Mouse (Mus musculus): ENCODE results near the gene Col4a2.

Col4a2 gene

DNA sequence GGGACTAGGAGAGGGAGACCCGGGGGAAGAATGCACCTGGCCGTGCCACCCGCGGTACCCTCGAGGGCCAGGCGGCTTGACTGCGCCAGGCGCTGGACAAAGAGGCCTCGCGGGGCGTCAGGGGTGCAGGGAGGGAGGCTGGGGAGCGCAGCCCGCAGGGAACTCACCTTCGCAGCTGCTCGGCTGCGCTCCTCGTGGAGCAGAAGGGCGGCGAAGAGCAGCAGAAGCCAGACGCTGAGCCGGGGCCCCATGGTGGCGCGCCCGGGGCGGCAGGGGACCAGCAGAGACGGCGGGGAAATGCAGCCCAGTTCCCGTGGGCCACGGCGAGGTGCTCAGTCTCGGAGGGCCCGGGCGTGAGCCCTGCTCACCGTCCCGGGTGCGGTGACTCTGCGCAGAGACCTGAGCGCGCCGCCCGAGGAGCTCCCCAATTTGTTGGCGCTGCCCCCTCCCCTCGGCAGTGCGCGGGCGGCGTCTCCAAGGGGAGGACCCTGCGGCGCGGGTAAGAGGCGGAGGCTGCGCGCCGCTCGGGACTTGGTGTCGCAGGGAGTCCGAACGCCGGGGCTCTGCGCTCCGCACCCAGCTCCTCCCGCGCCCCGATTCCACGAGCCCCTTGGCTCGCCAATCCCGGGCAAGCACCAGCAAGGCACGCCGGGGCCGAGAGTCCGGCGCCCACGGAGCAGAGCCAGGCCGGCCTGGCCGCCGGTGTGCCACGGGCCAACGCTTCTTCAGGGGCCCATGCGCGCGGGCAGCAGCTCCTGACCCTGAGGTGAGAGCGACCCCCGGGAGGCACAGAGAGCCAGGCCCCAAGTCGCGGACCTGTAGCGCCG is at the start of gene Col4a2, which contains the start of gene Col4a1:
Gene Col4a2 (plus strand): TSS at position 457 of the 827 bp plus-strand sequence.
Gene Col4a1 (minus strand): TSS at position 478 of the 827 bp plus-strand sequence.
- DNase-seq (ENCODE audit: extremely low read depth, low read depth, low spot score): no peak

DNA sequence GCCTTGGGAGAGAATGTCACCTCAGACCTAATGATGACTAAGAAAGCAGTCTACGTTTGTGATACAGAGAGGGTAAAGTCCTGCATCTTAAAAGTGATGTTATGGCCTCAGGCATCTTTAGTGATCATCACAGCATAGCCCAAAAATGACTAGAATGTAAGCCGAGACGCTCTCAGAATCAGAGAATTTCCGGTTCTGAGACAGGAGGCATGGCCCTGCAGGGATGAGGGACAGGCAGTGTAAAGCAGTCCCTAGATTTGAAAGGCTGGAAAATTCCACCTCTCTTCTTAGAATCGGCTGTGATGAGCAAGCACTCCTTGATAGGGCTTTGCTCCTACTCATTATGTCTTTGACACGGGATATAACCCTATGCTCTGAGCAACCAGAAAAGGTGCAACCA is 48.8 kb upstream of the Col4a2 start:
- no peak for DNase-seq (ENCODE audit: extremely low read depth, low read depth, low spot score)

DNA sequence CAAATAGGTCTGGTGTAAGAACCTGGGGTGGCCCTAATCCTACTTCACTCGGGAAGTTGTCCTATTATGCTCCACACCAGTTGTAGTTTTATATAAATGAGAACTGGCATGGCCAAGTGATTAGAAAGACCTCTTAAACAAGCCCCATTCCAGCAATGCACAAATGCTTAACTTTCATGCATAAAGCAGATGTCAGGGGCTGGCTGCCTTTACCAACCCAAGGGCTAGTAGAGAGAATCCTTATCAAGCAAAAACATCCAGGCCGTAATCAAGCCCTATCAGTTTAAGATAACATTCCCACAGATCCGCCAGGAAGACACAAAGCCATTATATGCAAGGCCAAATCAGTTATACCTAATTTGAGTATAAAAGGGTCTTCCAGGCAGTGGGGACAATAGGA is 46.6 kb upstream of the Col4a2 start:
- DNase-seq (ENCODE audit: extremely low read depth, low read depth, low spot score): no peak

DNA sequence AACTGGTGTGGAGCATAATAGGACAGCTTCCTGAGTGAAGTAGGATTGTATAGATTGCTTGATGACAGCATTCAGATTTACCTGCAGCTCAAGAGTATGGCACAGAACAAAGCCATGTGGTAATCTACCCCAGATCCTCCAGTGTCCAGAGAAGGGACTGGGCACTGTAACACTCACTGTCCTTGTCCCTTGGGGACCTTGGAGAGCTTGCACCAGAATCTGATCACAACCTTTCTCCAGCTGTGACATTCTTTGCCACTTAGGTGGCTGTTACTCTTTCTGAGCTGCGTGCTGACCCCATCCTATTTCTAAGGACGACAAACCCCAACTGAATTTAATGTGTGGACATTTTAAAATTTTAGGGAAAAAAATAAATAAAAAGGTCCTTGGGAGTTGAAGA is 46.1 kb upstream of the Col4a2 start:
- DNase-seq (ENCODE audit: extremely low read depth, low read depth, low spot score): no peak

DNA sequence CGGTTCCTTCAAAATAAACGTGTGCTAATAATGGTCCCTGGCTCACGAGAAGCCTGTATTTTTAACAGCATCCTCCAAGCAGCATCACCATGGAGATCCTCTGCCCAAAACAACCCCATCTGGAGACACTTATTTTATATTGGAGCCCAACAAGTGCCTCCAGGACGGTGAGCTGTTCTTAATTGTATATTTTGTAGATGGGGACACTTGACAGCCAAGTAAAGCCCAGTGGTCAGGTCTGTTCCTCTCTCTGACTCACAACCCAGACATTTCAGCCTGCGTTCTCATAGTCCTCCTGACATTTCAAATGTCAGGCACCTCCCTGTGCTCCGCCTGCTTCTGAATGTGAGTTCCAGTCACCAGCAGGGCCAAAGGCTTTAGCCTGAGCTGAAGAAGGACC is 43.9 kb upstream of the Col4a2 start:
- no peak for DNase-seq (ENCODE audit: extremely low read depth, low read depth, low spot score)

DNA sequence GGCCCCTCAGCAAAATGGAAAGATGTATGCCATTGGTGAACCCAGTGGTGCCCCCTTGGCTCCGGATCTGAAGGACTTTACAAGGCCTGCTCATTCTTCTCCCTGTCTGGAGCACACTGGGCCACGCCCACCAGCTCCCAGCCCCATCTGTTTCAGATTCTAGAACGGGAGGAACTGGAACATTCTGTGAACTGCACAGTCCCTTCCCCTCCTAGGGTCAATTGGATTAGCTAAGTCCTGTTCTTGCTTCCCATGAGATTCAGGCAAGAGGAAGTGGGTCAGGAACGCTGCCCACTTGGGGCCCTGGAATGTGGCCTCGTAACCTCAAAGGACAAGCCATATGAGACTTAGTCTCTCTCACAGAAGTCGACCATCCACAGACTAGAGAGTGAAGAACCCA is 41.8 kb upstream of the Col4a2 start:
- DNase-seq (ENCODE audit: extremely low read depth, low read depth, low spot score): no peak

DNA sequence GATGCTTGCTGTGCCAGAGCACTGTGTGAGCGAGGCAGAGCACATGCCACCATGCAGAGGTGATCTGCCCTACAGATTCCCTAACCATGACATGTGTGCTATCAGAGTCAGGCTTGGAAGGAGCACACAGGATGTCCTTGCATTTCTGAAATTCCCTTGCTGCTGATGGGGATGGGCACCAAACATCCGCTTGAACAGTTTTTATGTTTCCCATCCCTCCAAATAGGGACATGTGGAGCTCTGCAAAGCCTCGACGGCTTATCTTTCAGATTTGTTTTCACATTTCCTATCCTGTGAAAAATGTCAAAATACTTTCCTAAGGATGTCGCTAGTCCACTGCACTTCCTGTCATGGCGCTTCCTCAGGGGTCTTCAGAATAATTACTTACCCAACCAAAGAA is 40.4 kb upstream of the Col4a2 start:
- no peak for DNase-seq (ENCODE audit: extremely low read depth, low read depth, low spot score)

GRCm38 (mm10) chr8:11273506-11274158 is 39.0 kb upstream of the Col4a2 start:
- DNase-seq (ENCODE audit: extremely low read depth, low read depth, low spot score): no peak

GRCm38 (mm10) chr8:11274415-11274814 is 38.2 kb upstream of the Col4a2 start:
- DNase-seq (ENCODE audit: extremely low read depth, low read depth, low spot score): no peak

DNA sequence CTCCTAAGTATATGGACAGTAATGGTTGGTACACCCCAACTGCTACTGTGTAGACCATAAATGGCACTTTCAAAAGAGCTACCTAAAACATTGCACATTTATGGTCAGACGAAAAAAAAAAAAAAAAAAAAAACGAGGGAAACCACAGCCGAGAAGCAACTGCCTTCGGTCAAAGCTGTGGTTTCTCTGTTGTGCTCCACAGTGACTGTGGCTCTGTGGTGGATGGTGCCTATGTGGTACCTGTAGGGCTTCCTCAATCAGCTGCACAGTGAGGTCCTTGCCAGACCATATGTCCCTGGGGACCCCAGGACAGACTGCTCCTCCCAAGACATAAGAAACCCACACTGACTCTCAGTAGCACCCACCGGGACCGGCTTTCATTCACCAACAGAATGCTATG is 36.3 kb upstream of the Col4a2 start:
- no peak for DNase-seq (ENCODE audit: extremely low read depth, low read depth, low spot score)

DNA sequence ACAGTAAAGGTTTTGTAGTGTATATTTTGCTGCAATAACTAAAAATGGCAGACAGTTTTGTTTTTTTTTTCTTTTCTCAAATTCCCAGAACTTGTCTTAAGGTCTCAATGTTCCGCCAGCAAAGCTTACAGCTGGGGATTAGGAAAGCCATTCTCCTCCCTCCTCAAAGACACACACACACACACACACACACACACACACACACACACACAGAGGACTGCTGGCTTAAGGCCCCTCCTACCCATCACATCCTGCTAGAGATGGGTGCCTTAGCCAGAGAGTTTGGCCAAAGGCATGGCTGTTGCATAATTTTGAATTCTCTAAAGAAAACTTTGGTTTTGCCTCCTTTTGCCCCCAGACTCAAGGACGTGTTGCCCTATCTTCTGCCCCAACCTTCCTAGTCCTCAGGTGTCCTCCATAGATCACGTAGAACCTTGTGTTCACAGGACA is 35.0 kb upstream of the Col4a2 start:
- no peak for DNase-seq (ENCODE audit: extremely low read depth, low read depth, low spot score)

DNA sequence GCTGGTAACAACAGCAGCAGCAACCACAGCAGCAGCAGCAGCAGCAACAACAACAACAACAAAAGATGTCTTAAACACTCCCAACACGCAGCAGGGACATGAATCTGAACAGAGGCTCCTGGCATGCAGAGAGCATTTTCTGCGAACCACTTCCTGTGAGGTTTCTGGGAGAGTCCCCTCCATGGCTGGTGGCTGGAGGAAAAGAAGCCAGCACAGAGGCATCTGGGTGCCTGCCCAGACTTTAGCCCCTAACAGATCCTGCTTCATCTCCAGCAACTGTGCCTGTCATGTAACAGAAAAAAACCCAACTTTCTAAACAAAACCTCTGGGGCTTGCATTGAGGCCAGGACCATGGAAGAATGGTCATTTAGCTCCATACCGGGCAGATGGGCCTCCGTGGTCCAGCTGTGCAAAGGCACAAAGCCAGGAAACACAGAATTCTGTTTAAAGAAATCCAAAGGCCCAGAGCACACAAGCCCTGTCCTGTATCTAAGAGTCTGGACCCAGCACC is 34.4 kb upstream of the Col4a2 start:
- no peak for DNase-seq (ENCODE audit: extremely low read depth, low read depth, low spot score)

GRCm38 (mm10) chr8:11279296-11279826 is 33.2 kb upstream of the Col4a2 start:
- DNase-seq (ENCODE audit: extremely low read depth, low read depth, low spot score): no peak

DNA sequence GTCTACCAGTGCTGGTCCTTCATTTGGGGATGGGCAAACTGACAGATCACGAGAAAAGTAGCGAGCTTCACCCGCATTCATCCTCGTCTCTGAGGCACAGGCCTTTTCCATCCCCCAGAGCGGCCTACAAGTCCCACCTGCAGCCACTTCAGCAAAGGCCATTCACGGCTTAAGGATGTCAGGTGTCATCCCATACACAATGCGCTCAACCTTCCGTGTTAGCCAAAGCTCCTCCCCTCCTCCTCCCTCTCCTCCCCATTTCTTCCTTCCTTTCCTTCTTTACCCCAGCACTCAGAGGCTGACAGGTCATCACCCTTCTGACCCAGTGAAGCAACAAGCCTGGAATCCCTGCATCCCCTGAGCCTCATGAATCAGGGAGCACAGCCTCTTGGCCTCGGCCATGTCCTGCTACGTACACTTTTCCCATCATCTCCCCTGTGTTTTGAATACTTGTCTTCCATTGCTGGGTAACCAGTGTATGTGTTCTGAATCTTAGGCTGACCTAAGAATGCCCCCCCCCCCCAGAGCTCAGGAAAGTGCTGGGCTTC is 31.8 kb upstream of the Col4a2 start:
- DNase-seq (ENCODE audit: extremely low read depth, low read depth, low spot score): no peak

GRCm38 (mm10) chr8:11282139-11282538 is 30.5 kb upstream of the Col4a2 start:
- no peak for DNase-seq (ENCODE audit: extremely low read depth, low read depth, low spot score)

DNA sequence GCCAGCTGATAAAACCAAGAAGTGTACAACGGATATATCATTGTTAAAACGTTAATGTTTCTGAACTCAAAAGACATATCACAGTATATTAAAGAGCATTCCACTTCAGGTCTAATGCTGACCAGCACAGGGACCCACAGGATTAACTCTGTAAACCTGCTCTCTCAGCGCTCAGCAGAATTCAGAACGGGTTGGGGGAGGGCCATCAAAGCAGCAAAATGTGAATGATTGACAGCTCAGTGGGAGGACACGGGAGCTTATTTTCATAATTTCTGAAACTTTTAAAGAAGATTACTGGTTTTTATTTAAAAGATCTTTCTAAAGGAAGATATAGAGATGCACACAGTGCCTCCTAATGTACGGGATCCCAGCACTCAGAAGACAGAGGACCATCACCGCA is 29.9 kb upstream of the Col4a2 start:
- no peak for DNase-seq (ENCODE audit: extremely low read depth, low read depth, low spot score)

- no peak for DNase-seq (ENCODE audit: extremely low read depth, low read depth, low spot score)
Observed at GRCm38 (mm10) chr8:11283217-11283616, 29.4 kb upstream of the Col4a2 start.

DNA sequence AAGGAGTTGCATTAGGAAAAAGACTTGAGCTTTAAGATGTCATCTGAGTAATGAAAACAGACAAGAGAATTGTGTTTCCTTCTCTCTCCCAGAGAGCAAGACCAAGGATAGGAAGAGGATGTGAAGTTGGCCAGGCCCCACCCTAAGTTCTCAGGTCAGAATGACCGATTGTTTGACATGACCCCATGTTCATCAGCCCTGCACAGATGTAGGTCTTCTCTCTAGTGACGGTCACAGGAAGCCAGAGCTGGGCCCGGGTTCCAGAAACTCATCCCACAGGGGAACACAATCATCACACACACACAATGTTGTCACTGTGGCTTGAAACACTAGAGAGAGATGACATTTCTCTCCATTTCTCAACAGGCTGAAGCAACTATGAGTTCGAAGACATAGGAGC is 27.2 kb upstream of the Col4a2 start:
- DNase-seq (ENCODE audit: extremely low read depth, low read depth, low spot score): no peak

- no peak for DNase-seq (ENCODE audit: extremely low read depth, low read depth, low spot score)
Observed at GRCm38 (mm10) chr8:11287139-11287538, 25.5 kb upstream of the Col4a2 start.

DNA sequence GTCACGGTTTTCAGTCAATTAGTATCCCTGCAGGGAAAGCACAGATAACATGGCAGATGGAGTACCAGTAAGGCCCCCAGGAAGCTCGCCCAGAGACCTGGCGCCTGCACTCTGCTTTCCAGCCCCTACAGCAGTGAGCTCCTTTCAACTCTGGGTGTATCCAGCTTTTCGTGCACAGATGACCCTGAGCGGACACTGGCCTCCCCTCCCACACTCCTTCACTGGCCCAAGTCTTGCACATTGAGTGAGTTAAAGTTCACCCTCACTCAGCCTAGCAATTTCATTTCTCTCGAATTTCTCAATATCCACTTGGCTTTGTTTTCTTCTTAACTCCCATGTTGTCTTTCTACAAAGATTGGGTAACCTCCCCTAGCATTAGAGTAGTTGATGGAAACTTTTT is 24.3 kb upstream of the Col4a2 start:
- DNase-seq (ENCODE audit: extremely low read depth, low read depth, low spot score): no peak

DNA sequence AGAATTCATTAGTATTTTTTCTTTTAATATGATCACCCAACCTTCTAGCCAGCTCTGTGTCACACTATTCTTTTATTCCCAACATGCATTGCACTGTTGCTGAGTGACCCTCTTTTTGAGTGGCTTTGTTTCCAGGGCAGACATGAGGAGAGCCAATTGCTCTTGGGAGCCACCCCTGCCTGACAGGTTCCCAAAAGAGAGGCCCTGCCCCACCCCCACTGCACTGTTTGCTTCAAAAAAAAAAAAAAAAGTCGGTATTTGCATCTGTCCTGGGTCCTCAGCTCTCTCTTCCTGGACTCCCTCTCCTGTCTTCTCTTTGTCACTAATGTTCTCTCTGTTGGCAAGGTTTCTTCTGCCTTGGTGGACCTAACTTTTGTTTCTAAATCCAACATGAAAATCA is 22.1 kb upstream of the Col4a2 start:
- no peak for DNase-seq (ENCODE audit: extremely low read depth, low read depth, low spot score)

DNA sequence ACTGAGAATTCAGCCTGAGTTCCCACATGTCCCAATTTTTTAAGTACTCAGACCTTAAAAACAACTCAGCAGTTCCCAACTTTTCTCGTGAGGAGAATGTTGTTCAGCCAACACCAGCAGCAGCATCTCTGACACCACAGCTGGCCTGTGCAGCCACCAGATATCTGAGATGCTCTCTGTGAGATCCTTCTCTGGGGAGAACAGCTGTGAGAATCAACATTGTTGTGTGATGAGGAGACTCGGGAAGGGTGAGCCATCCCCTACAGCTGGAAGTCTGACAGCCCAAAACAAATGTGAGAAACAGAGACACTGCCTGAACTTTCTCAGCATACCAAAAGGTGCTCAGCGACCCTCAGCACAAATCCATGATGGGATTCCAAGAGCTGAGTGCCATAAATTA is 20.0 kb upstream of the Col4a2 start:
- no peak for DNase-seq (ENCODE audit: extremely low read depth, low read depth, low spot score)
